Comparison of ENCODE assay signal across 32 mouse cellular contexts in the genomic region with DNA sequence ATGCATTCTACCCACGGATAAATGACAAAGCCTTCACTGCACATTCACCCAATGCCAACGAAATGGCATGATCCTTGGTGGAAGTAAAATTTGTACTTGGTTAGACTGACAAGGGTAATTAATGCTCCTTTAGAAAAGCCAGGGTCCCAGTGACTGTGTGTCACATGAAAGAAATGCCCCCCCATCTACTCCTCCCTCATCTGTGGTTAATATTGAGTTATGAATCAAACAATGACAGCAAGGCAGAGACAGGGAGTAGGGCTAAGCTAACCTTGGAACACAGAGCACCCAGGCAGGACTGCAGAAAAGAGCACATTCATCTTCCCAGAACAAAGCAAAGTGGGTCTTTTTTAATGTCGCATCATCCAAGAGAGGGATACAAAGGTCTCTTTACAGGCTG.
DNase-seq lines count a peak whose midpoint lies in the region; ATAC-seq lines count a peak whose summit lies in the region.
"Had no signal": no experiment of that assay in that cellular context is flagged by ENCODE, and none has a peak within 500 bp of the region (broad histone marks: within the 10 kb centered on the region; RNA-seq: fewer than 3 reads in every experiment).

No protein-coding gene starts in this region.

- WGBS in forebrain, embryonic 15.5 days, result 36% methylated on average over 3 of the region's 3 CpGs
- WGBS in forebrain, embryonic 12.5 days, result 53% methylated on average over 3 of the region's 3 CpGs
- 43% methylated on average over 3 of the region's 3 CpGs for WGBS in hindbrain, embryonic 11.5 days

- H3K27me3 ChIP-seq in forebrain, embryonic 15.5 days, result no peaks in the 10 kb centered on the region
- H3K27me3 ChIP-seq in forebrain, embryonic 12.5 days, result no peaks in the 10 kb centered on the region
- H3K27me3 ChIP-seq in hindbrain, embryonic 11.5 days (ENCODE audit: control insufficient read depth, insufficient read depth, low read length), result no peaks in the 10 kb centered on the region
- H3K27me3 ChIP-seq: embryonic facial prominence, embryonic 15.5 days; hindbrain, embryonic 12.5 days; intestine, embryonic 15.5 days; limb, embryonic 15.5 days; liver, embryonic 13.5 days; megakaryocyte, embryonic 14.5 days; midbrain, embryonic 13.5 days; Patski had no signal

- no peak overlapping the region for H3K9ac ChIP-seq in forebrain, embryonic 15.5 days (replicated peaks)
- no peak overlapping the region for H3K9ac ChIP-seq in forebrain, embryonic 12.5 days
- no peak overlapping the region for H3K9ac ChIP-seq in hindbrain, embryonic 11.5 days (ENCODE audit: low read depth, low read length)
- H3K9ac ChIP-seq: embryonic facial prominence, embryonic 15.5 days; hindbrain, embryonic 12.5 days; intestine, embryonic 15.5 days; limb, embryonic 15.5 days; liver, embryonic 13.5 days; midbrain, embryonic 13.5 days had no signal

- ATAC-seq in forebrain, embryonic 15.5 days (replicated peaks), result peak; percentile 55; the same call in 1 of the 2 replicates
- ATAC-seq in forebrain, embryonic 12.5 days (ENCODE audit: low FRiP score), result no peak
- no peak; the same call in 1 of the 2 replicates for ATAC-seq in hindbrain, embryonic 11.5 days (ENCODE audit: low FRiP score)
- ATAC-seq: hindbrain, postnatal 0 days; intestine, embryonic 15.5 days; lung, postnatal 0 days; midbrain, embryonic 13.5 days; Patski had no signal

- H3K9me3 ChIP-seq in forebrain, embryonic 15.5 days, result no peaks in the 10 kb centered on the region
- H3K9me3 ChIP-seq in forebrain, embryonic 12.5 days, result no peaks in the 10 kb centered on the region
- no peaks in the 10 kb centered on the region for H3K9me3 ChIP-seq in hindbrain, embryonic 11.5 days (ENCODE audit: control insufficient read depth, low read length)
- H3K9me3 ChIP-seq: embryonic facial prominence, embryonic 10.5 days; embryonic facial prominence, embryonic 15.5 days; hindbrain, embryonic 12.5 days; intestine, embryonic 15.5 days; limb, embryonic 10.5 days; limb, embryonic 15.5 days; liver, embryonic 13.5 days; megakaryocyte, embryonic 14.5 days; midbrain, embryonic 13.5 days had no signal

- peak; percentile 50 for DNase-seq in adrenal gland, adult 2 months
- no peak for DNase-seq in adrenal gland, postnatal 4 days (ENCODE audit: low spot score in 2 of 2)
- peak; percentile 24 for DNase-seq in adrenal gland, postnatal 10 days
- DNase-seq in embryo, embryonic 11 days, result peak; percentile 7
- DNase-seq in hindbrain, embryonic 11.5 days (ENCODE audit: low spot score), result no peak
- DNase-seq: cerebellum, adult 11 months; cerebellum, adult 9-10 months; cerebellum, postnatal 36 days; heart, postnatal 14 days; kidney, adult 8-10 months; kidney, postnatal 4 days; layer of hippocampus, postnatal 36 days; liver, embryonic 13.5 days; lung, adult 18-20 months; lung, postnatal 4 days; retina, postnatal 1 day; right cerebral cortex, postnatal 14 days; thymus, postnatal 4 days had no signal

- no peaks in the 10 kb centered on the region for H3K36me3 ChIP-seq in forebrain, embryonic 15.5 days
- no peaks in the 10 kb centered on the region for H3K36me3 ChIP-seq in forebrain, embryonic 12.5 days (replicated peaks)
- H3K36me3 ChIP-seq in hindbrain, embryonic 11.5 days (ENCODE audit: control insufficient read depth, insufficient read depth, low read length), result no peaks in the 10 kb centered on the region
- H3K36me3 ChIP-seq: embryonic facial prominence, embryonic 10.5 days; embryonic facial prominence, embryonic 15.5 days; hindbrain, embryonic 12.5 days; intestine, embryonic 15.5 days; limb, embryonic 10.5 days; limb, embryonic 15.5 days; liver, embryonic 13.5 days; midbrain, embryonic 13.5 days had no signal

- H3K4me2 ChIP-seq in forebrain, embryonic 15.5 days (replicated peaks), result no peak overlapping the region
- H3K4me2 ChIP-seq in forebrain, embryonic 12.5 days, result no peak overlapping the region
- no peak overlapping the region for H3K4me2 ChIP-seq in hindbrain, embryonic 11.5 days (replicated peaks; ENCODE audit: low read depth, low read length)
- H3K4me2 ChIP-seq: embryonic facial prominence, embryonic 15.5 days; hindbrain, embryonic 12.5 days; intestine, embryonic 15.5 days; limb, embryonic 15.5 days; liver, embryonic 13.5 days; midbrain, embryonic 13.5 days had no signal

- H3K4me1 ChIP-seq in forebrain, embryonic 15.5 days, result no peaks in the 10 kb centered on the region
- no peaks in the 10 kb centered on the region for H3K4me1 ChIP-seq in forebrain, embryonic 12.5 days
- H3K4me1 ChIP-seq in hindbrain, embryonic 11.5 days (replicated peaks; ENCODE audit: control insufficient read depth, insufficient read depth, low read length), result no peaks in the 10 kb centered on the region
- H3K4me1 ChIP-seq: embryonic facial prominence, embryonic 10.5 days; embryonic facial prominence, embryonic 15.5 days; hindbrain, embryonic 12.5 days; intestine, embryonic 15.5 days; limb, embryonic 10.5 days; limb, embryonic 15.5 days; liver, embryonic 13.5 days; megakaryocyte, embryonic 14.5 days; midbrain, embryonic 13.5 days had no signal

- no peak overlapping the region for H3K27ac ChIP-seq in forebrain, embryonic 15.5 days (replicated peaks)
- H3K27ac ChIP-seq in forebrain, embryonic 12.5 days, result no peak overlapping the region
- no peak overlapping the region for H3K27ac ChIP-seq in hindbrain, embryonic 11.5 days (ENCODE audit: low read depth, low read length)
- H3K27ac ChIP-seq: embryonic facial prominence, embryonic 10.5 days; embryonic facial prominence, embryonic 15.5 days; hindbrain, embryonic 12.5 days; hindbrain, postnatal 0 days; intestine, embryonic 15.5 days; kidney, postnatal 0 days; limb, embryonic 10.5 days; limb, embryonic 15.5 days; liver, embryonic 13.5 days; midbrain, embryonic 13.5 days had no signal

- H3K4me3 ChIP-seq in forebrain, embryonic 15.5 days, result no peak overlapping the region
- no peak overlapping the region for H3K4me3 ChIP-seq in forebrain, embryonic 12.5 days (replicated peaks)
- H3K4me3 ChIP-seq in hindbrain, embryonic 11.5 days (ENCODE audit: low read depth, low read length), result no peak overlapping the region
- H3K4me3 ChIP-seq: embryonic facial prominence, embryonic 10.5 days; embryonic facial prominence, embryonic 15.5 days; hindbrain, embryonic 12.5 days; intestine, embryonic 15.5 days; limb, embryonic 10.5 days; limb, embryonic 15.5 days; liver, embryonic 13.5 days; megakaryocyte, embryonic 14.5 days; midbrain, embryonic 13.5 days had no signal

Comparison
In these comparisons a context has a peak if more than half of its experiments do, and no peak if none do; other contexts are left out.
1. DNase-seq: peak in adrenal gland, adult 2 months (single experiment), adrenal gland, postnatal 10 days (single experiment) and embryo, embryonic 11 days (single experiment); none in adrenal gland, postnatal 4 days (0 of 2) and hindbrain, embryonic 11.5 days (single experiment).